Mouse (Mus musculus) stomach, postnatal 0 days (tissue): ENCODE data around the gene Klhdc9. TPM values are rescaled to one million over a fixed set of nuclear protein-coding genes. Genes with fewer than 3 reads are reported as not detected.
A peak's percentile ranks its signal among the peaks of the same experiment; 100 is the strongest.

Source experiments
- ATAC-seq: fragments of 200-750 bp; cut with Nextera tagmentation; 2 replicates; pipeline ENCODE4 v1.8.0; 2017; ENCODE audit not compliant: low FRiP score, low TSS enrichment
- DNase-seq: peaks from one replicate; pipeline ENCODE4 v3.0.0-alpha.2; 2016; ENCODE audit warnings: low spot score
- H3K27ac ChIP-seq: fragments of 300-500 bp; sonication (generic); replicated peaks from 2 replicates; pipeline ENCODE4 v1.5.1; 2014; ENCODE audit warnings: mild to moderate bottlenecking, control low read depth
- H3K27me3 ChIP-seq: fragments of 300-500 bp; sonication (generic); 2 replicates; pipeline ENCODE4 v1.6.1; 2014; ENCODE audit warnings: low read length; ENCODE audit not compliant: control insufficient read depth, insufficient read depth
- H3K36me3 ChIP-seq: fragments of 300-500 bp; sonication (generic); 2 replicates; pipeline ENCODE4 v1.6.1; 2014; ENCODE audit warnings: low read length, mixed read lengths; ENCODE audit not compliant: control insufficient read depth, insufficient read depth
- H3K4me1 ChIP-seq: fragments of 300-500 bp; sonication (generic); replicated peaks from 2 replicates; pipeline ENCODE4 v1.6.1; 2014; ENCODE audit warnings: antibody characterized with exemption; ENCODE audit not compliant: control insufficient read depth, insufficient read depth
- H3K4me2 ChIP-seq: fragments of 300-500 bp; sonication (generic); replicated peaks from 2 replicates; pipeline ENCODE4 v1.6.1; 2014; ENCODE audit warnings: low read depth, mild to moderate bottlenecking, control low read depth, moderate library complexity
- H3K4me3 ChIP-seq: fragments of 300-500 bp; sonication (generic); 2 replicates; pipeline ENCODE4 v1.5.1; 2014; ENCODE audit warnings: low read depth, low read length, control low read depth
- H3K9ac ChIP-seq: fragments of 300-500 bp; sonication (generic); 2 replicates; pipeline ENCODE4 v1.6.1; 2014; ENCODE audit warnings: mild to moderate bottlenecking, low read length, control low read depth, mixed read lengths
- H3K9me3 ChIP-seq: fragments of 300-500 bp; sonication (generic); 2 replicates; pipeline ENCODE4 v1.6.1; 2016; ENCODE audit warnings: low read length; ENCODE audit not compliant: control insufficient read depth
- CTCF ChIP-seq: IDR thresholded peaks from 2 replicates; pipeline ENCODE4 v1.5.1; 2016; ENCODE audit warnings: antibody characterized with exemption, low read depth, mild to moderate bottlenecking, moderate library complexity
- EP300 ChIP-seq: optimal IDR thresholded peaks from 2 replicates; pipeline ENCODE3; 2016; ENCODE audit warnings: antibody characterized with exemption
- WGBS: fragments of 180-500 bp; shearing (Covaris S2); extraction: QIAGEN DNeasy Blood & Tissue Kit; methylation state at CpG from one replicate; pipeline ENCODE4 v1.1.7; 2014; 5-methylcytosine and 5-hydroxymethylcytosine counted together
- polyA plus RNA-seq: library from polyadenylated mRNA; unstranded; fragments of >200 nt; fragmentation: Nextera tagmentation; extraction: Ambion mirVana; gene quantifications from 2 replicates; pipeline ENCODE4 v1.2.1, GENCODE M21; 2015

The Klhdc9 gene
- 0.86 and 1.2 TPM in 2 replicates for polyA plus RNA-seq

- Histone ChIP-seq H3K4me3 (peak within 1 kb of the TSS; percentile 45), H3K9ac (peak within 1 kb of the TSS; percentile 63), H3K4me2 (peak within 1 kb of the TSS; percentile 60), H3K36me3 (peaks cover 4% of the 10 kb centered on the region; the same call in 1 of the 2 replicates), H3K4me1 (no peaks in the 10 kb centered on the region), H3K27ac (peak within 1 kb of the TSS; percentile 72; the same call in 1 of the 2 replicates), H3K9me3 (no peaks in the 10 kb centered on the region), H3K27me3 (no peaks in the 10 kb centered on the region)
- DNase-seq (peak; percentile 88), ATAC-seq (peak; percentile 94)
- TF ChIP-seq CTCF, result no peak
- no peak for TF ChIP-seq EP300
- 1% methylated on average over 21 of the region's 21 CpGs for WGBS
Measured at GRCm38 (mm10) chr1:171360656-171361055, at the start of gene Klhdc9. TSS of gene Klhdc9 (minus strand) at chr1:171360798.

DNA sequence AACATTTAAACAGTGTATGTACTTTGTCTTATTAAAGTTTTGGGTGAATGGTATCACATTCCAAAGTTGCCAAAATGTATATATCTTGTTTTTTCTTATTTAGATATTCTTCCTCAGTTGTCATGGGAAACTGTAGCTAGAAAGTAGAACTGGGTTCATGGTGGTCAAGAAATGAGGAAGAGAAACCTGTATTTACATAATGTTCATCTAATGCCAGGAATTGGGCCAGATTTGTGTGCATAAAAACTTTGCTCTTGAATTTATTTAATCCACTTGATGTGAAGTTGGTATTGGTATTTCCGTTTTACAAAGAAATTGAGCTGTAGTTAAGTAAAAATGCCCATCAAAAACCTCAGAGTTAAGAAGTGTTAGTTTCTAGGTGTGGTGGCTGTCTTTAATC is 49.6 kb upstream of the Klhdc9 start:
- 89% methylated on average over 1 of the region's 1 CpGs for WGBS
- TF ChIP-seq CTCF (no peak), EP300 (no peak)

GRCm38 (mm10) chr1:171407263-171407662 is 46.7 kb upstream of the Klhdc9 start:
- H3K9me3 ChIP-seq, result no peaks in the 10 kb centered on the region
- H3K27ac ChIP-seq, result no peak overlapping the region
- no peak overlapping the region for H3K4me2 ChIP-seq
- WGBS, result 72% methylated on average over 5 of the region's 5 CpGs
- no peak overlapping the region for H3K9ac ChIP-seq
- no peak overlapping the region for H3K4me3 ChIP-seq
- TF ChIP-seq CTCF (no peak), EP300 (no peak)
- DNase-seq, result no peak
- no peaks in the 10 kb centered on the region for H3K4me1 ChIP-seq
- no peaks in the 10 kb centered on the region for H3K36me3 ChIP-seq
- H3K27me3 ChIP-seq, result no peaks in the 10 kb centered on the region
- ATAC-seq, result no peak

More for the DNA sequence above, 49.6 kb upstream of the Klhdc9 start:
- Histone ChIP-seq H3K36me3 (no peaks in the 10 kb centered on the region), H3K27ac (no peak overlapping the region), H3K27me3 (no peaks in the 10 kb centered on the region), H3K9me3 (no peaks in the 10 kb centered on the region), H3K9ac (no peak overlapping the region), H3K4me3 (no peak overlapping the region), H3K4me1 (0 out of 2 replicates have a peak, but pooled peaks cover 3% of the 10 kb centered on the region), H3K4me2 (no peak overlapping the region)
- ATAC-seq, result no peak
- no peak for DNase-seq

DNA sequence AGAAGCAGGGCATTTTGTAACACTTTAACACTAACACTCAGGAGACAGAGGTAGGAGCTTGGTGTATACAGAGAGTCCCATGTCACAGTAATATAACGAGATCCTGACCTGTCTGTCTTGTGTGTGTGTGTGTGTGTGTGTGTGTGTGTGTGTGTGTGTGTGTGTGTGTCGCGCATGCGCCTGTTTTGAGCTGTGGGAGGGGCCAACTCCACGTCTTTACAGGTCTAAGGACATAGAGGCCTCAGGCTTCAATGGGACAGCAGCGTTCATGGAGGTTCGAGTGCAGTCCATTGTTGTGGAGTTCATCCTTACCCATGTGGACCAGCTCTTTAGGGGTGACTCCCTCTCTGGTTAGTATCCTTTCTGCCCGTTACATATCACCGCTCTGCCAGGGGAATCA is 42.4 kb upstream of the Klhdc9 start:
- Histone ChIP-seq H3K27me3 (no peaks in the 10 kb centered on the region), H3K4me2 (no peak overlapping the region), H3K4me1 (no peaks in the 10 kb centered on the region), H3K4me3 (no peak overlapping the region), H3K36me3 (no peaks in the 10 kb centered on the region), H3K9me3 (no peaks in the 10 kb centered on the region), H3K9ac (no peak overlapping the region), H3K27ac (no peak overlapping the region)
- ATAC-seq, result no peak
- DNase-seq, result no peak
- no peak for TF ChIP-seq CTCF
- TF ChIP-seq EP300, result no peak
- WGBS, result 83% methylated on average over 9 of the region's 9 CpGs

DNA sequence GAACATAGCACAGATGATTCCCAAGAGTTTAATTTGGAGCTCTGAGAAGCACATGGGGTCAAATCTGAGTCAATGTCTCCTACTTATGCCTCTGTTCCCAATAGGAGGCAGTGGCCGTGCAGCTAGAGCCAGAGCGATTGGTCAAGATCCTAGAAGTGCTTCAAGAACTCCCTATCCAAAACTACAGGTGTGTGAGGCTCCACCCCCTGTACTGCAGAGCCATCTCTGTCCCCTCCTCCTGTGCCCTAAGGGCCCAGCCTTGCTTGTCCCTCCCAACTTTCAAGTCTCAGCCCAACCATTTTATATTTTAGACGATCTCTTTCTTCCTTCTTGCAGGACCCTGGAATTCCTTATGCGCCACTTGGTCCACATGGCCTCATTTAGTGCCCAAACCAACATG is 41.2 kb upstream of the Klhdc9 start:
- Histone ChIP-seq H3K27me3 (no peaks in the 10 kb centered on the region), H3K4me1 (no peaks in the 10 kb centered on the region), H3K27ac (no peak overlapping the region), H3K4me3 (no peak overlapping the region), H3K4me2 (no peak overlapping the region), H3K9me3 (no peaks in the 10 kb centered on the region), H3K36me3 (no peaks in the 10 kb centered on the region), H3K9ac (no peak overlapping the region)
- ATAC-seq, result no peak
- TF ChIP-seq EP300, result no peak
- TF ChIP-seq CTCF, result no peak
- no peak for DNase-seq
- 71% methylated on average over 4 of the region's 4 CpGs for WGBS

DNA sequence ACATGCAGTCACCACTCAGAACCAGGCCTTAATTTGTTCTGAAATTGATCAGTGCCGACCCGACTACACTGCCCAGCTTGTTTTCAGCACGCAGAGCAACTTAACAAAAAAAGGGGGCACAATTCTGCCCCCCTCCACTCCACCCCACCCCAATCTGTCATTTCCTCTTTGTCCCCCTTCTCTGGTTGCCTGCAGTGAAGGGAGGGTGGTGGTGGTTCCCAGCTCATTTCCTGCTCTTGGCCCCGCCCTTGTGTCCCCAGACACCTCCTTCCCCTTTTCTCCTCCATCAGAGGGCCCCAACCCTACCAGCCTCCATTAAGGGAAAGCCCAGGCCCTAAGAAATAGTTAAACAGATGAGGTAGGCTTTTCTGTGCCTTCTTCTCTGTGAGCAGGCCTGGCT is 29.5 kb upstream of the Klhdc9 start:
- H3K9me3 ChIP-seq, result no peaks in the 10 kb centered on the region
- H3K36me3 ChIP-seq, result no peaks in the 10 kb centered on the region
- no peak overlapping the region for H3K4me3 ChIP-seq
- H3K27ac ChIP-seq, result peak overlapping the region; percentile 24; the same call in 1 of the 2 replicates
- no peak overlapping the region for H3K9ac ChIP-seq
- no peaks in the 10 kb centered on the region; the same call in 1 of the 2 replicates for H3K4me1 ChIP-seq
- no peaks in the 10 kb centered on the region for H3K27me3 ChIP-seq
- H3K4me2 ChIP-seq, result no peak overlapping the region
- peak; percentile 45 for DNase-seq
- 63% methylated on average over 4 of the region's 4 CpGs for WGBS
- TF ChIP-seq EP300 (no peak), CTCF (no peak)
- ATAC-seq, result no peak; the same call in 1 of the 2 replicates
